Comparison of ENCODE assay signal across 9 mouse cellular contexts in genomic region chr9:61056731-61057270, GRCm38 (mm10).
A peak's percentile ranks its signal among the peaks of the same experiment; 100 is the strongest.
DNase-seq lines count a peak whose midpoint lies in the region; ATAC-seq and TF ChIP-seq lines count a peak whose summit lies in the region.
"Had no signal": no experiment of that assay in that cellular context is flagged by ENCODE, and none has a peak within 500 bp of the region (broad histone marks: within the 10 kb centered on the region; RNA-seq: fewer than 3 reads in every experiment).

No protein-coding gene starts in this region.

- TF ChIP-seq POLR2A in thymus, adult 2 months (IDR thresholded peaks at IDR 0.05; ENCODE audit: control insufficient read depth, extremely low read depth, insufficient read depth, low read length, poor library complexity) = no peak; the same call in 1 of the 2 replicates

- peak overlapping the region; percentile 16; the same call in 1 of the 2 replicates for H3K4me2 ChIP-seq in heart, embryonic 14.5 days (ENCODE audit: low read length)
- no peak overlapping the region for H3K4me2 ChIP-seq in embryonic facial prominence, embryonic 12.5 days (replicated peaks)
- peak overlapping the region; percentile 3; the same call in 1 of the 2 replicates for H3K4me2 ChIP-seq in liver, embryonic 14.5 days (ENCODE audit: low read depth)
- H3K4me2 ChIP-seq in neural tube, embryonic 15.5 days = no peak overlapping the region

- no peak overlapping the region for H3K27ac ChIP-seq in heart, embryonic 14.5 days (replicated peaks in 1 of 2; ENCODE audit: control insufficient read depth in 1 of 2, insufficient read depth in 1 of 2, low read depth in 2 of 2, low read length in 2 of 2)
- peak overlapping the region; percentile 52 for H3K27ac ChIP-seq in embryonic facial prominence, embryonic 12.5 days
- no peak overlapping the region for H3K27ac ChIP-seq in liver, embryonic 14.5 days
- H3K27ac ChIP-seq in thymus, adult 2 months (ENCODE audit: control insufficient read depth, insufficient read depth, low read length) = peak overlapping the region; percentile 94
- no peak overlapping the region for H3K27ac ChIP-seq in neural tube, embryonic 15.5 days (replicated peaks)

- no peak for ATAC-seq in heart, embryonic 14.5 days (ENCODE audit: insufficient number of reproducible peaks, insufficient read depth, low FRiP score, low read depth)
- peak; percentile 61 for ATAC-seq in embryonic facial prominence, embryonic 12.5 days (ENCODE audit: insufficient number of reproducible peaks, insufficient read depth, low FRiP score, low TSS enrichment)
- ATAC-seq in liver, embryonic 14.5 days (ENCODE audit: insufficient read depth) = no peak
- no peak for ATAC-seq in neural tube, embryonic 15.5 days (ENCODE audit: low FRiP score)

- DNase-seq in heart, adult 8-10 months (ENCODE audit: low spot score) = no peak
- DNase-seq in 416B (ENCODE audit: low read depth) = peak; percentile 96
- DNase-seq in liver, embryonic 14.5 days (ENCODE audit: low read depth in 3 of 3, low spot score in 3 of 3) = no peak
- peak; percentile 77 for DNase-seq in thymus, adult 2 months
- no peak for DNase-seq in c-Kit-positive CD71-positive TER-119-positive erythroid progenitor cells, embryonic 14.5 days (ENCODE audit: low spot score)

- H3K27me3 ChIP-seq in heart, embryonic 14.5 days (ENCODE audit: control insufficient read depth, insufficient read depth, low read length) = peaks cover 26% of the 10 kb centered on the region
- 0 out of 2 replicates have a peak, but pooled peaks cover 4% of the 10 kb centered on the region for H3K27me3 ChIP-seq in embryonic facial prominence, embryonic 12.5 days
- no peaks in the 10 kb centered on the region for H3K27me3 ChIP-seq in liver, embryonic 14.5 days (ENCODE audit: control insufficient read depth, insufficient read depth, low read length)
- H3K27me3 ChIP-seq in thymus, adult 2 months (ENCODE audit: control insufficient read depth, insufficient read depth, low read length) = no peaks in the 10 kb centered on the region
- peaks cover 14% of the 10 kb centered on the region; the same call in 1 of the 2 replicates for H3K27me3 ChIP-seq in neural tube, embryonic 15.5 days (replicated peaks)

- 28% methylated on average over 10 of the region's 10 CpGs for WGBS in heart, embryonic 14.5 days
- WGBS in embryonic facial prominence, embryonic 12.5 days = 41% methylated on average over 10 of the region's 10 CpGs
- WGBS in liver, embryonic 14.5 days (ENCODE audit: insufficient replicate concordance) = 3% methylated on average over 10 of the region's 10 CpGs
- WGBS in thymus, adult 2 months = 3% methylated on average over 10 of the region's 10 CpGs
- 53% methylated on average over 10 of the region's 10 CpGs for WGBS in neural tube, embryonic 15.5 days

- no peak for TF ChIP-seq EP300 in liver, embryonic 14.5 days (IDR thresholded peaks at IDR 0.05; ENCODE audit: low read depth)

- no peak overlapping the region for H3K9ac ChIP-seq in heart, embryonic 14.5 days (ENCODE audit: low read length)
- no peak overlapping the region for H3K9ac ChIP-seq in embryonic facial prominence, embryonic 12.5 days
- H3K9ac ChIP-seq in liver, embryonic 14.5 days (replicated peaks) = no peak overlapping the region
- H3K9ac ChIP-seq in neural tube, embryonic 15.5 days (replicated peaks) = no peak overlapping the region

- peaks cover 15 to 16% of the 10 kb centered on the region in 2 experiments for H3K4me1 ChIP-seq in heart, embryonic 14.5 days (ENCODE audit: control insufficient read depth in 2 of 2, insufficient read depth in 2 of 2, low read length in 2 of 2)
- H3K4me1 ChIP-seq in embryonic facial prominence, embryonic 12.5 days = peaks cover 35% of the 10 kb centered on the region
- H3K4me1 ChIP-seq in liver, embryonic 14.5 days (replicated peaks; ENCODE audit: control insufficient read depth in 2 of 2, insufficient read depth in 2 of 2, low read length in 1 of 2) = no peaks in the 10 kb centered on the region
- peaks cover 72% of the 10 kb centered on the region for H3K4me1 ChIP-seq in thymus, adult 2 months (replicated peaks; ENCODE audit: control insufficient read depth, insufficient read depth, low read length)
- H3K4me1 ChIP-seq in neural tube, embryonic 15.5 days = peaks cover 7% of the 10 kb centered on the region

- H3K36me3 ChIP-seq in heart, embryonic 14.5 days (ENCODE audit: control insufficient read depth, insufficient read depth, low read length) = no peaks in the 10 kb centered on the region
- H3K36me3 ChIP-seq in embryonic facial prominence, embryonic 12.5 days = no peaks in the 10 kb centered on the region
- H3K36me3 ChIP-seq in liver, embryonic 14.5 days (replicated peaks; ENCODE audit: control insufficient read depth, insufficient read depth, low read depth) = no peaks in the 10 kb centered on the region
- no peaks in the 10 kb centered on the region for H3K36me3 ChIP-seq in thymus, adult 2 months (ENCODE audit: control insufficient read depth, insufficient read depth, low read length)
- H3K36me3 ChIP-seq in neural tube, embryonic 15.5 days = no peaks in the 10 kb centered on the region
- H3K36me3 ChIP-seq: G1E had no signal

- no peak overlapping the region for H3K4me3 ChIP-seq in heart, embryonic 14.5 days (ENCODE audit: control insufficient read depth in 1 of 2, insufficient read depth in 1 of 2, low read depth in 1 of 2, low read length in 2 of 2)
- no peak overlapping the region for H3K4me3 ChIP-seq in embryonic facial prominence, embryonic 12.5 days
- H3K4me3 ChIP-seq in liver, embryonic 14.5 days (ENCODE audit: insufficient read depth in 1 of 2, low read depth in 2 of 2, low read length in 2 of 2) = no peak overlapping the region
- peak overlapping the region; percentile 47 for H3K4me3 ChIP-seq in thymus, adult 2 months (ENCODE audit: control insufficient read depth, insufficient read depth, low read length)
- H3K4me3 ChIP-seq in neural tube, embryonic 15.5 days (replicated peaks) = no peak overlapping the region

- peaks cover 10% of the 10 kb centered on the region for H3K9me3 ChIP-seq in heart, embryonic 14.5 days (ENCODE audit: control insufficient read depth, low read length)
- H3K9me3 ChIP-seq in embryonic facial prominence, embryonic 12.5 days = no peaks in the 10 kb centered on the region
- H3K9me3 ChIP-seq in liver, embryonic 14.5 days (ENCODE audit: control insufficient read depth, low read length) = no peaks in the 10 kb centered on the region
- H3K9me3 ChIP-seq in neural tube, embryonic 15.5 days (replicated peaks) = no peaks in the 10 kb centered on the region

- TF ChIP-seq CTCF in liver, embryonic 14.5 days (IDR thresholded peaks at IDR 0.05; ENCODE audit: low read depth) = no peak
- 0 out of 2 replicates have a peak, but pooled peaks have one; percentile 12 for TF ChIP-seq CTCF in thymus, adult 2 months (IDR thresholded peaks at IDR 0.05; ENCODE audit: borderline replicate concordance, control insufficient read depth, extremely low read depth, insufficient read depth, low read length, poor library complexity)

Comparison
In these comparisons a context has a peak if more than half of its experiments do, and no peak if none do; other contexts are left out.
1. H3K27ac ChIP-seq: peak in embryonic facial prominence, embryonic 12.5 days (single experiment) and thymus, adult 2 months (single experiment); none in heart, embryonic 14.5 days (0 of 2), liver, embryonic 14.5 days (single experiment) and neural tube, embryonic 15.5 days (single experiment).
2. H3K4me2 ChIP-seq: peak in heart, embryonic 14.5 days (single experiment) and liver, embryonic 14.5 days (single experiment); none in embryonic facial prominence, embryonic 12.5 days (single experiment) and neural tube, embryonic 15.5 days (single experiment).
3. DNase-seq: peak in 416B (single experiment) and thymus, adult 2 months (single experiment); none in heart, adult 8-10 months (single experiment), liver, embryonic 14.5 days (0 of 3) and c-Kit-positive CD71-positive TER-119-positive erythroid progenitor cells, embryonic 14.5 days (single experiment).